Mouse (Mus musculus) megakaryocyte, embryonic 14.5 days (primary cell): Measurements from ENCODE around the gene Fpr1.

Source experiments
- FLI1 ChIP-seq: IDR thresholded peaks from 2 replicates; pipeline ENCODE4 v1.6.1; 2012; ENCODE audit warnings: low read length, inconsistent platforms, mixed read lengths
- GATA1 ChIP-seq: IDR thresholded peaks from 3 replicates; pipeline ENCODE4 v1.6.1; 2012; ENCODE audit warnings: mixed read lengths, low read length, inconsistent platforms, borderline replicate concordance

DNA sequence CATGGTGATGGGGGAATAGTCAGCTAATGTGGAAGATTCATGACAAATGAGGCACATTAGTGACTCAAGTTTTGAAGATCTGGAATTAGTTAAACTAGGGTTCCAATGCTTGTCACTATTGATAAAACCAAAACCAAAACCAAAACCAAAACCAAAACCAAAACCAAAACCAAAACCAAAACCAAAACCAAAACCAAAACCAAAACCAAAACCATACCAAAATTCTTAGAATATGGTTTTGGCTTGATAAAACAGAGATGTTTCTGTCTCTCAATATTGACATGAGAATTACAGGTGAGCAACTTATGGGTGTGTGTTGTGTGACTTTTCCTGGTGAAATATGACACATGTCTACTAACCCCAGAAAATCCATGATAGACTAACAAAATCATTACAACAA is 34.0 kb upstream of the Fpr1 start:
- TF ChIP-seq GATA1 (no peak), FLI1 (no peak)
